Mouse (Mus musculus) Patski (cell line): ENCODE data around the gene Stra8. TPM values are rescaled to one million over a fixed set of nuclear protein-coding genes. Genes with fewer than 3 reads are reported as not detected.
A peak's percentile ranks its signal among the peaks of the same experiment; 100 is the strongest.

ENCODE experiments used
- ATAC-seq: fragments of 100-300 bp; one replicate; pipeline ENCODE4 v1.8.0; 2021
- CTCF ChIA-PET: fragments of 350-600 bp; sonication (Branson Sonifier 250); formaldehyde crosslinking; loops from one replicate; lab custom pipeline; 2022; ENCODE audit warnings: inconsistent platforms; lab: Charles Lee
- POLR2A ChIA-PET: fragments of 350-600 bp; sonication (Branson Sonifier 250); formaldehyde crosslinking; loops from one replicate; lab custom pipeline; 2022; ENCODE audit warnings: antibody characterized with exemption, inconsistent platforms; lab: Charles Lee
- DNase-seq: peaks from one replicate; pipeline ENCODE4 v3.0.0-alpha.2; 2011; ENCODE audit warnings: low read depth, low spot score
- H3K27me3 ChIP-seq: fragments of 371-371 bp; one replicate; pipeline ENCODE4 v1.5.1; 2021
- CTCF ChIP-seq: fragments of 100-300 bp; IDR thresholded peaks from one replicate; pipeline ENCODE4 v1.5.1; 2021
- in situ Hi-C: fragments of 300-500 bp; cut with MboI; formaldehyde crosslinking; loops from 3 replicates; pipeline ENCODE4 v1.11.1; 2018; ENCODE audit warnings: low pct_unique_long_range_greater_than_20kb, mixed read lengths
- polyA plus RNA-seq: library from polyadenylated mRNA; unstranded; gene quantifications from one replicate; pipeline ENCODE4 v1.2.3, GENCODE M21; 2021

The Stra8 gene
- polyA plus RNA-seq, 1 experiment from 2014 or later = not detected

DNA sequence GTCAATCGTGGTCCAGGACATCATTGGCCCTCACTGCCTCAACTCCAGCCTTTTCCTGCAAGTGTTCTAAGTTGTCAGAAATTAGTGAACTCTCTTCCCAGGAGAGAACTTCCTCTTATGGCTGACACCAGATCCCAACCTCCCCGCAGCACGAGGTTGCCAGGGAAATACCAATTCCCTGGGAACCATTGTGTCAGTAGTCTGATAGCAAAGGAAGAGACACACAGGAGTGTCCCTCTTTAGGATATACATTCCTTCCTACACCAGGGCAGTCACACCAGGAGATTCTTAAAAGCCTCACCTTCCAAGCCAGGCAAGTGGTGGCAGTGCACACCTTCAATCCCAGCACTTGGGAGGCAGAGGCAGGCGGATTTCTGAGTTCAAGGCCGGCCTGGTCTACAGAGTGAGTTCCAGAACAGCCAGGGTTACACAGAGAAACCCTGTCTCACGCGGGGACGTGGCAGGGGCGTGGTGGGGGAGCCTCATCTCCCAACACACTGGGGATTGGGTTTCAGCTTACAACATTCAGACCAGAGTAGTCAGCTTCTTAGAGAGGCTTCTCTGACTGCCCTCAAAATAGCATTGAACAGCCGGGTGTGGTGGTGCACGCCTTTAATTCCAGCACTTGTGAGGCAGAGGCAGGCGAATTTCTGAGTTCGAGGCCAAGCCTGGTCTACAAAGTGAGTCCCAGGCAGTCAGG, 6.5 kb upstream of the Stra8 start:
- no peaks in the 10 kb centered on the region for H3K27me3 ChIP-seq
- no peak for ATAC-seq
- ChIA-PET POLR2A (no interaction called here), CTCF (no interaction called here)
- no peak for DNase-seq
- in situ Hi-C loops = no loop called here
- no peak for TF ChIP-seq CTCF

- ChIA-PET CTCF (no interaction called here), POLR2A (no interaction called here)
- TF ChIP-seq CTCF = no peak
- no peak for DNase-seq
- H3K27me3 ChIP-seq = no peaks in the 10 kb centered on the region
- in situ Hi-C loops = no loop called here
- ATAC-seq = no peak
Observed at GRCm38 (mm10) chr6:34914462-34914861, 5.5 kb upstream of the Stra8 start.

GRCm38 (mm10) chr6:34919146-34919545, 817 bp upstream of the Stra8 start:
- CTCF ChIA-PET = interaction anchor here (1.2 to 1.3 kb wide), 2 partner anchors 13 to 408 kb away, joined by 3 read pairs; no protein-coding TSS in a partner anchor
- no peak for TF ChIP-seq CTCF
- ATAC-seq (no peak), DNase-seq (no peak)
- H3K27me3 ChIP-seq = no peaks in the 10 kb centered on the region
- POLR2A ChIA-PET = no interaction called here
- in situ Hi-C loops = loop anchor here (5.0 kb wide), 2 partner anchors 37 to 147 kb away; no protein-coding TSS in a partner anchor

- CTCF ChIA-PET = interaction anchor here (1.3 kb wide), 1 partner anchor 15 kb away, joined by 3 read pairs; no protein-coding TSS in a partner anchor
- TF ChIP-seq CTCF = no peak
- ATAC-seq (no peak), DNase-seq (no peak)
- H3K27me3 ChIP-seq = no peaks in the 10 kb centered on the region
- in situ Hi-C loops = loop anchor here (5.0 kb wide), 1 partner anchor 408 kb away; no protein-coding TSS in a partner anchor
- POLR2A ChIA-PET = no interaction called here
Observed at GRCm38 (mm10) chr6:34920631-34921030, 668 bp downstream of the Stra8 start.

- DNase-seq = peak; percentile 6
- ChIA-PET POLR2A (interaction anchor here (0.6 kb wide), 1 partner anchor 538 kb away, joined by 5 read pairs; no protein-coding TSS in a partner anchor), CTCF (interaction anchor here (0.6 to 1.1 kb wide), 4 partner anchors 15 to 75 kb away, joined by 3 to 4 read pairs (median 4); no protein-coding TSS in a partner anchor)
Observed at GRCm38 (mm10) chr6:34921941-34922340, 2.0 kb downstream of the Stra8 start.

GRCm38 (mm10) chr6:34927156-34927555, 7.2 kb downstream of the Stra8 start:
- DNase-seq (no peak), ATAC-seq (peak; percentile 66)
- peaks cover 2% of the 10 kb centered on the region for H3K27me3 ChIP-seq
- peak; percentile 92 for TF ChIP-seq CTCF
- in situ Hi-C loops = no loop called here
- POLR2A ChIA-PET = no interaction called here
- CTCF ChIA-PET = interaction anchor here (0.7 to 2.3 kb wide), 12 partner anchors 8 to 416 kb away, joined by 3 to 18 read pairs (median 4); partner anchors contain the start of genes Agbl3 and Wdr91

More at GRCm38 (mm10) chr6:34921941-34922340, 2.0 kb downstream of the Stra8 start:
- no peaks in the 10 kb centered on the region for H3K27me3 ChIP-seq
- in situ Hi-C loops = loop anchor here (5.0 kb wide), 1 partner anchor 410 kb away; no protein-coding TSS in a partner anchor
- ATAC-seq = peak; percentile 63
- peak; percentile 59 for TF ChIP-seq CTCF

DNA sequence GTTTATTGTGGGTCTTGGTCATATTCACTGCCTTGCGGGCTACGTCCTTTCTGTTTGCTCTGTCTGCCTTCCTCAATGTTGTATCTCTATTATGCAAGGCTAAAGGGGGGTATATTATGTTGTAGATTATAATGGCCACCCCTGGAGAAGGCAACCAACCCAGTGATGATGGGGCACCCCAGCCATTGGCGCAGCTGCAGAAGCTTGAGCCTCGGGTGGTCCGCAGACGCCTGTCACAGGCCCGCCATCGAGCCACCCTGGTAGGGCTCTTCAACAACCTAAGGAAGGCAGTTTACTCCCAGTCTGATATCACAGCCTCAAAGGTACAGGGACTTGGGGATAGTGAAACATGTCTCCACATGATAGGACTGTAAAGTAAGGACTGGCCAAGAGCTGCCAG, 7.6 kb downstream of the Stra8 start:
- ATAC-seq (no peak), DNase-seq (no peak)
- ChIA-PET CTCF (interaction anchor here (1.0 to 2.3 kb wide), 8 partner anchors 11 to 417 kb away, joined by 3 to 18 read pairs (median 4); partner anchors contain the start of genes Agbl3 and Wdr91), POLR2A (no interaction called here)
- H3K27me3 ChIP-seq = peaks cover 2% of the 10 kb centered on the region
- in situ Hi-C loops = no loop called here
- TF ChIP-seq CTCF = no peak

DNA sequence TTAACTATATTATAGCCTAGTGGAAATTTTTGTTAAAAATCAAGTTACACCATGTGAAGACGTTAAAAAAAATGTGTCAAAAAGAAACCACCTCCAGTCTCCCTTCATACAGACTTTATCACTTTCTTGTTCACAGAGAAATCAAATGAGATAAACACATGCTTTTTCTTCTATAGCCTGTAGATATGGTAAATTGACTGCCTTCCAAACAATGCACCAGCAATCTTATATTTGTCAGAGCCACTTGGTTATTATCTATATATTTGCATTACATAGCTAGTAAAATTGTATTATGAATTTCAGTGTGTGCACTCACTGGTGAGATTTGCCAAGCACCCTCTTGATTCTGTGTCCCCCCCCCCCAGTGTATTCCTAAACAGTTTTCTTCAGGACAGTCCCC, 12.7 kb downstream of the Stra8 start:
- ATAC-seq (no peak), DNase-seq (no peak)
- in situ Hi-C loops = no loop called here
- H3K27me3 ChIP-seq = peaks cover 16% of the 10 kb centered on the region
- POLR2A ChIA-PET = interaction anchor here (0.6 kb wide), 1 partner anchor 135 kb away, joined by 4 read pairs; no protein-coding TSS in a partner anchor
- no peak for TF ChIP-seq CTCF
- CTCF ChIA-PET = no interaction called here

DNA sequence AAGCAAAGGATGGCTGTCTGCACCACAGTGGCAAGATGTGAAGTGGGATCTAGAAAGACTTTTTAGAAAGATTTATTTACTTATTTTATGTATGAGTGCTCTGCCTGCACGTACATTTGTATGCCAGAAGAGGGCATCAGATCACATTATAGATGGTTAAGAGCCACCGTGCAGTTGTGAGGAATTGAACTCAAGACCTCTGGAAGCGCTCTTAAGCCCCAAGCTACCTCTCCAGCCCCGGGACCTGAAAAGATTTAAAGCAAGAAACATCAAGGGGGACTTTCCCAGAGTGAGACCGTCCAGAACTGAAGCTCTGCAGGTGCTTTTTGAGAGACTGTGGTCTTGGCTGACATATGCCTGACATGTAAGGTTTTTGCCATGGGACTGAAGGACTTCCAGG, 16.8 kb downstream of the Stra8 start:
- CTCF ChIA-PET = interaction anchor here (1.1 to 3.2 kb wide), 4 partner anchors 10 to 58 kb away, joined by 3 to 18 read pairs (median 4); no protein-coding TSS in a partner anchor
- peaks cover 18% of the 10 kb centered on the region for H3K27me3 ChIP-seq
- POLR2A ChIA-PET = no interaction called here
- in situ Hi-C loops = no loop called here
- ATAC-seq (no peak), DNase-seq (no peak)
- no peak for TF ChIP-seq CTCF

DNA sequence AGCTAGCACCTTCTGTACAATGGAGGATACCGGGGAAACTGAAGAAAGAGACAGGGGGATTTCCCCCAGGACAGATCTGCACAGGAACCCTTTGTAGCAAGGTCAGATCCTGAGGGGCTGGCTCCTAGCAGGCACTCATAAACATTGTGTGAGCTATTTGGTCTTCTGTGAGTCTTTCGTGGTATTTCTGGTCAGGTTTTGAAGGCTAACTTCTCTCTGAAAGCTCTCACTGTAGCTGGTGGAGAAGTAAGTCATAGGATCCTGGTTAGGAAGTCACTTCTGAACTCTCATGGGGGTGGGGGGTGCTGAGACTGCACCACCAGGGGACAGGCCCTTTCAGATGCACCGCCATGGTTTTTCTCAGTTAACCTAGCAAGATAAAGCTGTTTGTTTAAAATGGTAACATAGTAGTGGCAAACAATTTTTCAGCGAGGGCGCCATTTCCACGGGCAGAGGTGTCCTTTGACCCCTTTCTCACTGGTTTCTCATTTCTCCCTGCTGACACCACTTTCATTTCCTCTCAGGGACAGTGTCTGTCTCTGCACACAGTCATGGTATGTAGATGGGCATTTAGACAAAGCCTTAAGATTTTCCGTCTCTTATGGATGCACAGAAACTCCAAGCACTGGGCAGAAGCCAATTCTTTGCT, 18.4 kb downstream of the Stra8 start:
- ATAC-seq (no peak), DNase-seq (no peak)
- no peak for TF ChIP-seq CTCF
- CTCF ChIA-PET = interaction anchor here (3.2 kb wide), 1 partner anchor 12 kb away, joined by 18 read pairs; no protein-coding TSS in a partner anchor
- in situ Hi-C loops = no loop called here
- POLR2A ChIA-PET = no interaction called here
- peaks cover 13% of the 10 kb centered on the region for H3K27me3 ChIP-seq
